Mouse (Mus musculus) lung, postnatal 36 days (tissue): ENCODE data around the gene Tmem95.

Experiments
- DNase-seq: peaks from one replicate; pipeline ENCODE4 v3.0.0; 2022; ENCODE audit warnings: mixed read lengths

Gene Tmem95

GRCm38 (mm10) chr11:69846198-69846680, 31.6 kb downstream of the Tmem95 start, which contains the start of gene Plscr3:
Gene Plscr3 (plus strand): TSS chr11:69846376.
- DNase-seq, result peak; percentile 94

- peak; percentile 26 for DNase-seq
These were observed 39.1 kb downstream of the Tmem95 start for GRCm38 (mm10) chr11:69838714-69839104.

DNA sequence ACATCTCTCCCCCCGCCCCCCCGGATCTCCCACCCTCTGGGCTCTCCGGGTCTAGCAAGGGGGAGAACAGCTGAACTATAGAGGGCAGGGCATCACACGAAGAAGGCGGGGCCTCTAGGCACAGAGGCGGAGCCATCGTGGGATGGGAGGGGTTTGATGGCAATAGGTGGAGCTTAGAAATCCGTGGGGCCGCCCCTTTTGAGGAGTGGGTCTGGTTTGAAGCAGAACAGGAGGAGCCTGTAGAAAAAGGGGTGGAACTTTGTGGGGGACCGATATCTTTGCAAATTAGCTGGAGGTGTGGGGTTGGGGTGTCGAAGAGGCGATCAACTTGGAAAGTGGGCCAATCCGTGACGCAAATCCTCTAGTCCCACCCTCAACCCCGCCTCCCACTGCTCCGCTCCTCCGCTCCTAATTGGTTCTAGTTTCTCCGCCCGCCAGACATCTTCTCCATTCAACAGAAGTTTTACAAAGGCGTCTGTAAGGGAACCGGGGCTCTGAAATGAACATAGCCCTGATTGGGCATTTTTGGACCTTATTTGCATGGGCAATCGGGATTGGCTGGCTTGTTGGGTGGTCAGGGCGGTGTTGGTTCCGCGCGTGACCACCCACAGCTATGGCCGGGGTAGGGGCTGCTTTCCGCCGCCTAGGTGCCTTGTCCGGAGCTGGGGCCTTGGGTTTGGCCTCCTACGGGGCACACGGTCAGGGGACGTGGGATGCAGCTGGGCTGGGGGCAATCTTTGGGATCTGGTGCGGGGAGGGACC, 39.7 kb downstream of the Tmem95 start, which contains the start of gene Tmem256:
Gene Tmem256 (plus strand): TSS at position 563 of the 762 bp plus-strand sequence.
- DNase-seq, result peak; percentile 98

DNA sequence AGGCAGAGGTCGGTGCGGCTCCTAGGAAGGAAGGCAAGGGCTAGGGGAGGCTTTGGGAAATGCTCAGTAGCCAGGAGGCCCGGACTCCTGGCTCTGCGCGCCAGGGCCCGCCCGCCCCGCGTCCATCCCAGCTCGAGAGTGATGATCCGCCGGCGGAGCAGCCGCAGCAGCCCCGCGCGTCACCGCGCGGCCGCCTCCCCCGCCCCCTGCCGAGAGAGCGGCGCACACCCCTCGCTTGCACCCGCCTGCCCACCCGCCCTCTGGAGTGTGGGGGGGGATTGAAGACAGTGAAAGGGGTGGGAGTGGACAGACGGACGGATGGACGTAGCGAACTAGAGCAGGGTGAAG, 40.2 kb downstream of the Tmem95 start, which contains the start of gene Nlgn2:
Gene Nlgn2 (minus strand): TSS at position 181 of the 348 bp plus-strand sequence.
- no peak for DNase-seq

- no peak for DNase-seq
These were observed 40.9 kb downstream of the Tmem95 start for GRCm38 (mm10) chr11:69836703-69837576.

GRCm38 (mm10) chr11:69835966-69836335, 41.9 kb downstream of the Tmem95 start:
- no peak for DNase-seq

DNA sequence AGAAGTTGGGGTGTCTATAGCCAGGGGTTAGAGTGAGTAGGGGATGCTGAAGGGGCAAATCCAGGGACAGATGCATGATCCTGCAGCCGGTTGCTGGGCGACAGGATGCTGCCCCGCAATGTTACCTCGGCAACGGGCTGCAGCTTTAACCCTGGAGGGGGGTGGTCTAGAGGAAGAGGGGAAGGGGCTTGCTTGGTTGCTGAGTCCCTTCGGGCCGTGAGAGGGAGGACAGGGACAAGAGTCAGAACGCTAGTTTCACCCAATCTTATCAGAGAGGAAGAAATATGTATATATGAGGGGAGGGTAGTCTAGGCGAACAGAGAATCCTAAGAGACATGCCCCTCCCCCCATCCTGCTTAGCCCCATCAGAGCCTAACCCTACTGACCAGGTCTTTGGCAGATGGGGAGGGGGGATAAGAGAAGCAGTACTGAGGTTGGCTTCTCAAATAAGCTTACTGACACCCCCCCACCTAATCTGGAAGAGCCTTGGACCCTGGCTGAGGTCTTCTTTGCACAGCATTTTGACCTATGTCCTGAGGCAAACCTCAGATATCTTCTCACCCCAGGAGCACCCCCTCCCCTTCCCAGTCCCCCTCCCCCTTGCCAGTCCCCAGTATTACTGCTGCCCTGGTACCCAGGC, 42.4 kb downstream of the Tmem95 start:
- DNase-seq, result no peak

DNA sequence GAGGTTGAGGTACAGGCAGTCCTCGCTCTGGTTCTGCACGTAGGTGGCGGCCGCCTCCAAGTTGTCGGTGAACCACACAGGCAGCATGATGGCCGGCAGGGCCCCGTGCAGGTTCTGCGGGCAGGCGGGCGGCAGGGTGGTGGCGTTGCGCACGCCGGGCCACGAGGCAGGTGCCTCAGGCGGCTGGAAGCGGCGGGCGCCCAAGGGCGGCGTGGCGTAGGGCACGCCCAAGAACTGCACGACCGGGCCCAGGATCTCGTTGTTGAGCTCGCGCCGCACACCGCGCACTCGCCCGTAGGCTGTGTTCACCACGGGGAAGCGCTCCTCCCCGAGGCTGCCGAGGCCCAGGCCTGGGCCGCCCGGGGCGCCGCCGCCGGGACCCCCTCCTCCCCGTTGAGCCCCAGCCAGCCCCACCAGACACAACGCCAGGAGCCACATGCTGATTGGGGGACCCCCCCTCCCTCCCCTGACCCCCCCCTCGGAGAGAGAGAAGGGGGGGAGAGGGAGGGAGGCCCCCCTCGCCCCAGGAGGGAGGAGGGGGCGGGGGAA, 43.7 kb downstream of the Tmem95 start:
- peak; percentile 37 for DNase-seq

DNA sequence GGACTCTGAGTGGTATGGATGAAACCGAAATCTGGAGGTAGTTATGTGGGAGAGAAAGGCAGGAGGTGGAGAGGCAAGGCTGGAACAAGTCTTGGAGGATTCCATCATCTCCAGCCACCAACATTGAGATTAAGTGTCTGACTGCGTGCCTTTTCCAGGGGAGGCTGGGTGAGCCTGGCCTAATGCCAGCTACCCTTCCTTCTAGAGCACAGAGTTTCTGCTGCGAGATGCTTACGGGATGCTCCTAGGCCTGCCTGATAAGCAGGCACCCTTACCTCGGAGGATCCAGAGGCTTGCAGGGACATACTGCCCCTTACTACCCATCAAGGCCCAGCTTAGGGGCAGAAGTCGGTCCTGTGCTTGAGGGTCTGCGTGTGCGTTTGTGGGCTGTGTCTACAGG, 44.3 kb downstream of the Tmem95 start:
- DNase-seq, result no peak

- no peak for DNase-seq
These were observed 49.0 kb downstream of the Tmem95 start for GRCm38 (mm10) chr11:69828832-69829231.
